Mouse (Mus musculus) heart, embryonic 16.5 days (tissue): Measurements from ENCODE around the gene Tom1. TPM values are rescaled to one million over a fixed set of nuclear protein-coding genes. Genes with fewer than 3 reads are reported as not detected.

Experiments used
- ATAC-seq: fragments of 200-750 bp; cut with Nextera tagmentation; replicated peaks from 2 replicates; pipeline ENCODE4 v1.8.0; 2017; ENCODE audit warnings: moderate number of reproducible peaks; ENCODE audit not compliant: insufficient read depth, low FRiP score; ENCODE audit errors: extremely low read depth
- H3K27ac ChIP-seq: fragments of 300-500 bp; sonication (generic); 2 replicates; pipeline ENCODE4 v1.5.1; 2014; ENCODE audit warnings: mild to moderate bottlenecking, low read length, control low read depth, moderate library complexity
- H3K27me3 ChIP-seq: fragments of 300-500 bp; sonication (generic); 2 replicates; pipeline ENCODE4 v1.6.1; 2014; ENCODE audit warnings: low read length, mixed read lengths; ENCODE audit not compliant: control insufficient read depth, insufficient read depth
- H3K36me3 ChIP-seq: fragments of 300-500 bp; sonication (generic); 2 replicates; pipeline ENCODE4 v1.6.1; 2014; ENCODE audit not compliant: control insufficient read depth, insufficient read depth
- H3K4me1 ChIP-seq: fragments of 300-500 bp; sonication (generic); 2 replicates; pipeline ENCODE4 v1.6.1; 2014; ENCODE audit warnings: low read length, mixed read lengths; ENCODE audit not compliant: control insufficient read depth, insufficient read depth
- H3K4me2 ChIP-seq: fragments of 300-500 bp; sonication (generic); 2 replicates; pipeline ENCODE4 v1.6.1; 2014; ENCODE audit warnings: low read depth, mild to moderate bottlenecking, control low read depth, low read length
- H3K4me3 ChIP-seq: fragments of 300-500 bp; sonication (generic); 2 replicates; pipeline ENCODE4 v1.5.1; 2014; ENCODE audit warnings: mild to moderate bottlenecking, control low read depth, low read length
- H3K9ac ChIP-seq: fragments of 300-500 bp; sonication (generic); 2 replicates; pipeline ENCODE4 v1.6.1; 2014; ENCODE audit warnings: low read length, control low read depth
- H3K9me3 ChIP-seq: fragments of 300-500 bp; sonication (generic); replicated peaks from 2 replicates; pipeline ENCODE4 v1.6.1; 2016; ENCODE audit warnings: low read length; ENCODE audit not compliant: control insufficient read depth
- WGBS: fragments of 180-500 bp; shearing (Covaris S2); extraction: QIAGEN DNeasy Blood & Tissue Kit; methylation state at CpG from one replicate; pipeline ENCODE4 v1.1.7; 2014; 5-methylcytosine and 5-hydroxymethylcytosine counted together
- polyA plus RNA-seq: library from polyadenylated mRNA; unstranded; fragments of >200 nt; fragmentation: Nextera tagmentation; extraction: Ambion mirVana; gene quantifications from 2 replicates; pipeline ENCODE4 v1.2.1, GENCODE M21; 2015

Gene Tom1
- polyA plus RNA-seq, 1 experiment from 2014 or later, result 42.3 TPM

GRCm38 (mm10) chr8:75034285-75034684 is 780 bp downstream of the Tom1 start:
- Histone ChIP-seq H3K9me3 (no peaks in the 10 kb centered on the region), H3K4me1 (peaks cover 29% of the 10 kb centered on the region), H3K9ac (peak overlapping the region; percentile 81), H3K27me3 (no peaks in the 10 kb centered on the region), H3K36me3 (peaks cover 11% of the 10 kb centered on the region), H3K4me2 (peak overlapping the region; percentile 77), H3K4me3 (peak overlapping the region; percentile 76), H3K27ac (peak overlapping the region; percentile 78)
- under 1% methylated on average over 17 of the region's 17 CpGs for WGBS
- ATAC-seq, result no peak

- Histone ChIP-seq H3K27ac (no peak overlapping the region), H3K27me3 (no peaks in the 10 kb centered on the region), H3K4me1 (peaks cover 37% of the 10 kb centered on the region), H3K9ac (no peak overlapping the region), H3K9me3 (no peaks in the 10 kb centered on the region), H3K4me3 (no peak overlapping the region), H3K36me3 (peaks cover 3% of the 10 kb centered on the region; the same call in 1 of the 2 replicates), H3K4me2 (no peak overlapping the region)
- ATAC-seq, result no peak
These were observed 2.1 kb downstream of the Tom1 start for GRCm38 (mm10) chr8:75035640-75036039.

- H3K27me3 ChIP-seq, result no peaks in the 10 kb centered on the region
- H3K4me3 ChIP-seq, result no peak overlapping the region
- no peaks in the 10 kb centered on the region for H3K36me3 ChIP-seq
- H3K9me3 ChIP-seq, result no peaks in the 10 kb centered on the region
- H3K27ac ChIP-seq, result peak overlapping the region; percentile 95
- peaks cover 39% of the 10 kb centered on the region for H3K4me1 ChIP-seq
- peak; percentile 33 for ATAC-seq
- H3K4me2 ChIP-seq, result peak overlapping the region; percentile 3
- H3K9ac ChIP-seq, result peak overlapping the region; percentile 41; the same call in 1 of the 2 replicates
These were observed 5.0 kb downstream of the Tom1 start for GRCm38 (mm10) chr8:75038497-75038896.

- Histone ChIP-seq H3K4me3 (no peak overlapping the region), H3K27me3 (no peaks in the 10 kb centered on the region), H3K36me3 (no peaks in the 10 kb centered on the region), H3K9ac (no peak overlapping the region), H3K4me2 (no peak overlapping the region), H3K4me1 (peaks cover 40% of the 10 kb centered on the region), H3K27ac (peak overlapping the region; percentile 95), H3K9me3 (no peaks in the 10 kb centered on the region)
- ATAC-seq, result no peak
- WGBS, result 64% methylated on average over 1 of the region's 1 CpGs
These were observed 6.2 kb downstream of the Tom1 start for GRCm38 (mm10) chr8:75039754-75040153.

- 78% methylated on average over 2 of the region's 2 CpGs for WGBS
- Histone ChIP-seq H3K27ac (0 out of 2 replicates have a peak overlapping the region, but pooled peaks have one; percentile 12), H3K36me3 (no peaks in the 10 kb centered on the region), H3K4me3 (no peak overlapping the region), H3K4me1 (peaks cover 47% of the 10 kb centered on the region), H3K9ac (no peak overlapping the region), H3K4me2 (no peak overlapping the region), H3K27me3 (no peaks in the 10 kb centered on the region), H3K9me3 (no peaks in the 10 kb centered on the region)
- ATAC-seq, result no peak
These were observed 8.7 kb downstream of the Tom1 start for GRCm38 (mm10) chr8:75042171-75042570.

- H3K36me3 ChIP-seq, result no peaks in the 10 kb centered on the region
- H3K9ac ChIP-seq, result no peak overlapping the region
- no peak overlapping the region for H3K4me2 ChIP-seq
- H3K9me3 ChIP-seq, result no peaks in the 10 kb centered on the region
- H3K27ac ChIP-seq, result no peak overlapping the region
- 73% methylated on average over 1 of the region's 1 CpGs for WGBS
- no peak overlapping the region for H3K4me3 ChIP-seq
- no peaks in the 10 kb centered on the region for H3K27me3 ChIP-seq
- peaks cover 40% of the 10 kb centered on the region for H3K4me1 ChIP-seq
- no peak for ATAC-seq
These were observed 9.5 kb downstream of the Tom1 start for GRCm38 (mm10) chr8:75042974-75043373.

- H3K4me3 ChIP-seq, result no peak overlapping the region
- no peaks in the 10 kb centered on the region for H3K27me3 ChIP-seq
- H3K9ac ChIP-seq, result no peak overlapping the region
- H3K4me2 ChIP-seq, result no peak overlapping the region
- no peaks in the 10 kb centered on the region for H3K9me3 ChIP-seq
- 70% methylated on average over 1 of the region's 1 CpGs for WGBS
- peaks cover 4% of the 10 kb centered on the region for H3K36me3 ChIP-seq
- peak overlapping the region; percentile 56 for H3K27ac ChIP-seq
- ATAC-seq, result peak; percentile 52
- peaks cover 17% of the 10 kb centered on the region for H3K4me1 ChIP-seq
These were observed 12.8 kb downstream of the Tom1 start for GRCm38 (mm10) chr8:75046303-75046702.

GRCm38 (mm10) chr8:75047784-75048183 is 14.3 kb downstream of the Tom1 start:
- H3K9ac ChIP-seq, result no peak overlapping the region
- H3K4me1 ChIP-seq, result peaks cover 16% of the 10 kb centered on the region
- H3K4me3 ChIP-seq, result no peak overlapping the region
- H3K4me2 ChIP-seq, result no peak overlapping the region
- no peak for ATAC-seq
- peaks cover 8% of the 10 kb centered on the region for H3K36me3 ChIP-seq
- H3K27me3 ChIP-seq, result no peaks in the 10 kb centered on the region
- no peaks in the 10 kb centered on the region for H3K9me3 ChIP-seq
- 82% methylated on average over 3 of the region's 3 CpGs for WGBS
- no peak overlapping the region for H3K27ac ChIP-seq

GRCm38 (mm10) chr8:75053342-75053741 is 19.8 kb downstream of the Tom1 start:
- 87% methylated on average over 4 of the region's 4 CpGs for WGBS
- H3K4me2 ChIP-seq, result no peak overlapping the region

More at GRCm38 (mm10) chr8:75053342-75053741, 19.8 kb downstream of the Tom1 start:
- H3K9me3 ChIP-seq, result no peaks in the 10 kb centered on the region
- no peaks in the 10 kb centered on the region for H3K27me3 ChIP-seq
- no peak for ATAC-seq
- H3K27ac ChIP-seq, result no peak overlapping the region
- no peak overlapping the region for H3K4me3 ChIP-seq
- peaks cover 12% of the 10 kb centered on the region for H3K36me3 ChIP-seq
- H3K9ac ChIP-seq, result no peak overlapping the region
- no peaks in the 10 kb centered on the region for H3K4me1 ChIP-seq
